Mouse (Mus musculus): ENCODE results near the gene Snx12.

GRCm38 (mm10) chrX:101157488-101157887 lies 64.9 kb downstream of the Snx12 start:
- TF ChIP-seq CTCF (IDR thresholded peaks at IDR 0.05; ENCODE audit: low read depth, low read length) (no peak), POLR2A (IDR thresholded peaks at IDR 0.05; ENCODE audit: borderline replicate concordance, low read depth, low read length) (no peak)

All from bone marrow macrophage, adult 2 months (primary cell).